Mouse (Mus musculus) G1E (cell line): Measurements from ENCODE around the gene Hoxa7. TPM values are rescaled to one million over a fixed set of nuclear protein-coding genes. Genes with fewer than 3 reads are reported as not detected.

Experiments used
- ATAC-seq: 2 replicates; pipeline ENCODE4 v1.8.0; 2016; ENCODE audit warnings: mild to moderate bottlenecking; ENCODE audit not compliant: insufficient number of reproducible peaks, poor library complexity, low FRiP score, severe bottlenecking; ENCODE audit errors: extremely low read depth
- DNase-seq: peaks from one replicate; pipeline ENCODE4 v3.0.0; 2012; ENCODE audit warnings: low spot score
- H3K27me3 ChIP-seq: 2 replicates; pipeline ENCODE4 v1.6.1; 2012; ENCODE audit warnings: mild to moderate bottlenecking, low read length, inconsistent platforms; ENCODE audit not compliant: insufficient read depth
- H3K36me3 ChIP-seq: replicated peaks from 2 replicates; pipeline ENCODE3; 2012; ENCODE audit warnings: mild to moderate bottlenecking, inconsistent platforms
- H3K4me1 ChIP-seq: 2 replicates; pipeline ENCODE4 v1.6.1; 2012; ENCODE audit warnings: low read depth, low read length, inconsistent platforms, mixed read lengths; ENCODE audit not compliant: insufficient read depth
- H3K4me3 ChIP-seq: 2 replicates; pipeline ENCODE4 v1.5.1; 2012; ENCODE audit warnings: low read depth, mild to moderate bottlenecking, inconsistent platforms, low read length, moderate library complexity, mixed read lengths
- H3K9me3 ChIP-seq: replicated peaks from 2 replicates; pipeline ENCODE4 v1.6.1; 2012; ENCODE audit warnings: inconsistent platforms
- CTCF ChIP-seq: IDR thresholded peaks from 2 replicates; pipeline ENCODE4 v1.5.1; 2012; ENCODE audit warnings: low read depth, low read length, inconsistent platforms, mixed read lengths
- GATA1 ChIP-seq: IDR thresholded peaks from 2 replicates; pipeline ENCODE4 v1.6.1; 2012; ENCODE audit warnings: borderline replicate concordance, low read length, inconsistent platforms, mixed read lengths
- GATA2 ChIP-seq: IDR thresholded peaks from 2 replicates; pipeline ENCODE4 v1.6.1; 2012; ENCODE audit warnings: low read depth, low read length, inconsistent platforms, borderline replicate concordance
- POLR2AphosphoS5 ChIP-seq: IDR thresholded peaks from 2 replicates; pipeline ENCODE4 v1.6.1; 2012; ENCODE audit warnings: low read depth, low read length, inconsistent platforms; ENCODE audit not compliant: insufficient replicate concordance
- TAL1 ChIP-seq: conservative IDR thresholded peaks from 2 replicates; pipeline ENCODE4 v1.6.1; 2012; ENCODE audit warnings: low read depth, low read length, inconsistent platforms, mixed read lengths
- polyA plus RNA-seq: library from polyadenylated mRNA; stranded (reverse); fragments of >175 nt; gene quantifications from 2 replicates; pipeline ENCODE4 v1.2.3, GENCODE M21; 2012
- total RNA-seq, 2 experiments: library from RNA; stranded (forward) in 1 of 2; stranded (reverse) in 1 of 2; fragments of 200-1000 nt in 1 of 2; fragments of >200 nt in 1 of 2; fragmentation: Nextera tagmentation in 1 of 2; gene quantifications; 2 replicates each; pipeline ENCODE4 v1.2.3; 2014 to 2017

Gene Hoxa7
- total and polyA plus RNA-seq, 3 experiments = 0.11 to 0.66 TPM; not detected in 1

DNA sequence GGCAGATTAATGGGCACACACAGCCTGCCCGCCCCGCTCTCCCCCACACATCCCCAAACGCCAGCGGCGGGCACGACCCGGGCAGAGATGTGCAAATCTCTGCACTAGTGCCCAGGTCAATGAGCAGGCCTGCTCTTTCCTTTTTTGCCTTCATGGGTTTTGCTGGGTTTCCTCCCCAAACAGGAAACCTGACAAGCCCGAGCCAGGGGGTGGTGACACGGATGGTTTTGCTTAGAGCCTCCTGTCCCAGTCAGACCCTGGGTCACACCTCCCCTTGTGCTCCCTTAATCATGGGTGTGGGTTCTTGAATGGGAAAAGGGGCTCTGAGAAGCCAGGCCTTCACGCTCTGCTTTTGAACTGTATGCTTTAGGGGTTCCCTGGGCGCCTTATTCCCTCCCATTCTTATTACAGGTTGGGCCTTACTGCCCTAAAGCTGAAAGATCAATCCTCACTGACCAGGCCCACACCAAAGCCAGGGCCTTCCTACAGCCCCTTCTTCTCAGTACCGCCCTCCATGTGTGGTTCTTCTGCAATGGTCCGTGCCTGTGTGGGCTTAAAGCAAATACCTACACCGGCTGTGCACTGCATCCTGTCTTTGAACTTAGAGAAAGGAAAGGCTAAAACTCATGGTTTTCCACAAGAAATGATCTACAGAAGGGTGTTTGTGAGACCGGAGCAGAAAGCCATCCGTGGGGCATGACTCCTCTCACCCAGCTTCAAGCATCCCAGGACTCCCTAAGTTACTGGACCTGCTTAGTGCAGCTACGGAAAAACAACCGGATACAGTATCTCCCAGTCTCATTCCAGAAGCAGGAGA lies 12.6 kb downstream of the Hoxa7 start:
- no peaks in the 10 kb centered on the region for H3K36me3 ChIP-seq
- H3K4me1 ChIP-seq = no peaks in the 10 kb centered on the region
- ATAC-seq (no peak), DNase-seq (no peak)
- TF ChIP-seq GATA1 (no peak), POLR2AphosphoS5 (no peak), GATA2 (no peak), CTCF (no peak), TAL1 (no peak)
- H3K27me3 ChIP-seq = peaks cover 36% of the 10 kb centered on the region; the same call in 1 of the 2 replicates
- H3K9me3 ChIP-seq = peaks cover 8% of the 10 kb centered on the region
- no peak overlapping the region for H3K4me3 ChIP-seq

DNA sequence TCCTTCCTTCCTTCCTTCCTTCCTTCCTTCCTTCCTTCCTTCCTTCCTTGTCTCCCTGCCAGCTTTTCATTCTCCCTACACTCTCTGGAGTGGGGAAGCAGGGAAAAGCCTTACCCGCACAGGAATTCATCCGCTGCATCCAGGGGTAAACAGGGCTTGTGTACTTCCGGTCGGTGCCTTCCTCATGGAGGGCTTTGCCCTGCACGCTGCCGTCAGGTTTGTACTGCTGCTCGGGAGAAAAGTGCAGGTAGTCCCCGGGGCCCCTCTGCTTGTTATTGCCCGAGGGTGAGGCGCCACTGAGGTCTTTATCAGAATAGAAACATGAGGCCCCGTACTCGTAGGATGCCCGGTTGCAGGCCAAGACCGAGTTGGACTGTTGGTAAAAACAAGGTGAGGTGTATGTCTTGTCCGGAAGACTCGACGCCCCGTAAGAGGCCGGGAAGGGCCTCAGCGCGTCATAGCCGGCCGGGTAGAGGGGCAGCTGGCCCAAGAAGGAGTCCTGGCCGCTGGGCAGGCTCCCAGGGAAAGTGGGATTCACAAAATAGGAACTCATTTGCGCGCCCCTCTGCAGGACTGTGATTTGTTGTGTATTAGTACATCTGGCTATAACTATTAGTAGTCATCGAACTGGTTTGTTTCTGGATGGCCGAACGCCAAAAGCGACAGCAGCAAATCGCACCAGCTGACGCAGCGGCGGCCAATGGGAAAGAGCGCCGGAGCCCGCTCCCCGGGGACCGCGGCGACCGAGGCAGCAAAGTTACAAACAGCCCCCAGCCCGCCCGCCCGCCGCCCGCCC lies 13.4 kb downstream of the Hoxa7 start, which contains the start of gene Hoxa6:
Gene Hoxa6, minus strand, starts transcription at position 651 of the 796 bp plus-strand sequence.
- TF ChIP-seq GATA2 (no peak), GATA1 (no peak), POLR2AphosphoS5 (no peak), CTCF (no peak), TAL1 (no peak)
- DNase-seq = no peak
- peaks cover 38% of the 10 kb centered on the region; the same call in 1 of the 2 replicates for H3K27me3 ChIP-seq

DNA sequence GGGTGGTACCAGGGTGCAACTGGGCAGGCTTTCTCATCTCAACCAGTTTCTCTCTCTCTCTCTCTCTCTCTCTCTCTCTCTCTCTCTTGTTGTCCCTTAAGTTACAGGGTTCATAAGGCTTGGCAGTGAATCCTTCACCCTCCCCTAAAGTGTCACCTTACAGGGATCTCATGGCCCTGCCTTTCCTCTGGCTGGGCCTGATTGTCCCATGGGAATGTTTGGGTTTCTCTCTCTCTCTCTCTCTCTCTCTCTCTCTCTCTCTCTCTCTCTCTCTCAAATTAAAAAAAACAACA lies 14.0 kb downstream of the Hoxa7 start:
- Histone ChIP-seq H3K4me1 (no peaks in the 10 kb centered on the region), H3K9me3 (peaks cover 13% of the 10 kb centered on the region), H3K36me3 (no peaks in the 10 kb centered on the region), H3K27me3 (peaks cover 32% of the 10 kb centered on the region; the same call in 1 of the 2 replicates), H3K4me3 (no peak overlapping the region)
- DNase-seq (no peak), ATAC-seq (no peak)
- no peak for TF ChIP-seq GATA1
- TF ChIP-seq TAL1 = no peak

More for the DNA sequence above, 13.4 kb downstream of the Hoxa7 start, which contains the start of gene Hoxa6:
- no peaks in the 10 kb centered on the region for H3K36me3 ChIP-seq
- no peak within 1 kb of the TSS for H3K4me3 ChIP-seq
- H3K9me3 ChIP-seq = peaks cover 13% of the 10 kb centered on the region
- no peak for ATAC-seq
- no peaks in the 10 kb centered on the region for H3K4me1 ChIP-seq

GRCm38 (mm10) chr6:52206882-52207683 lies 14.6 kb downstream of the Hoxa7 start:
- H3K36me3 ChIP-seq = no peaks in the 10 kb centered on the region
- H3K27me3 ChIP-seq = peaks cover 26% of the 10 kb centered on the region; the same call in 1 of the 2 replicates
- no peak for TF ChIP-seq POLR2AphosphoS5
- TF ChIP-seq GATA1 = no peak
- TF ChIP-seq TAL1 = no peak
- TF ChIP-seq GATA2 = no peak
- TF ChIP-seq CTCF = no peak

GRCm38 (mm10) chr6:52205638-52206621 lies 15.7 kb downstream of the Hoxa7 start:
- no peak for DNase-seq
- TF ChIP-seq GATA2 (no peak), POLR2AphosphoS5 (no peak), TAL1 (no peak), CTCF (no peak), GATA1 (no peak)
- H3K4me3 ChIP-seq = no peak overlapping the region
- peaks cover 15% of the 10 kb centered on the region; the same call in 1 of the 2 replicates for H3K27me3 ChIP-seq
- H3K4me1 ChIP-seq = no peaks in the 10 kb centered on the region
- H3K9me3 ChIP-seq = peaks cover 13% of the 10 kb centered on the region
- no peaks in the 10 kb centered on the region for H3K36me3 ChIP-seq
- ATAC-seq = no peak

More at GRCm38 (mm10) chr6:52206882-52207683, 14.6 kb downstream of the Hoxa7 start:
- no peak for DNase-seq
- Histone ChIP-seq H3K9me3 (peaks cover 13% of the 10 kb centered on the region), H3K4me3 (no peak overlapping the region), H3K4me1 (no peaks in the 10 kb centered on the region)
- no peak for ATAC-seq
